Mouse (Mus musculus) embryonic facial prominence, embryonic 13.5 days (tissue): ENCODE data around the gene Gm40460. TPM values are rescaled to one million over a fixed set of nuclear protein-coding genes. Genes with fewer than 3 reads are reported as not detected.
"Not testable (repeated sequence)": the region's sequence is repeated elsewhere in the genome, so short reads cannot be mapped to it uniquely, and the experiment has no call there.

Experiments used
- ATAC-seq: fragments of 200-750 bp; cut with Nextera tagmentation; 2 replicates; pipeline ENCODE4 v1.8.0; 2017; ENCODE audit warnings: low read depth; ENCODE audit not compliant: insufficient number of reproducible peaks, insufficient read depth, low FRiP score, low TSS enrichment
- H3K27ac ChIP-seq: fragments of 300-500 bp; sonication (generic); 2 replicates; pipeline ENCODE4 v1.5.1; 2015; ENCODE audit warnings: moderate library complexity, mild to moderate bottlenecking, inconsistent platforms
- H3K27me3 ChIP-seq: fragments of 300-500 bp; sonication (generic); 2 replicates; pipeline ENCODE4 v1.6.1; 2015; ENCODE audit warnings: mild to moderate bottlenecking, inconsistent platforms
- H3K36me3 ChIP-seq: fragments of 300-500 bp; sonication (generic); 2 replicates; pipeline ENCODE4 v1.6.1; 2015; ENCODE audit warnings: mild to moderate bottlenecking, inconsistent platforms
- H3K4me1 ChIP-seq: fragments of 300-500 bp; sonication (generic); 2 replicates; pipeline ENCODE4 v1.6.1; 2015; ENCODE audit warnings: inconsistent platforms
- H3K4me2 ChIP-seq: fragments of 300-500 bp; sonication (generic); 2 replicates; pipeline ENCODE4 v1.6.1; 2015; ENCODE audit warnings: moderate library complexity, mild to moderate bottlenecking, inconsistent platforms
- H3K4me3 ChIP-seq: fragments of 300-500 bp; sonication (generic); 2 replicates; pipeline ENCODE4 v1.5.1; 2015; ENCODE audit warnings: mild to moderate bottlenecking, inconsistent platforms
- H3K9ac ChIP-seq: fragments of 300-500 bp; sonication (generic); 2 replicates; pipeline ENCODE4 v1.6.1; 2015; ENCODE audit warnings: mild to moderate bottlenecking, inconsistent platforms
- H3K9me3 ChIP-seq: fragments of 300-500 bp; sonication (generic); 2 replicates; pipeline ENCODE4 v1.6.1; 2016; ENCODE audit warnings: inconsistent platforms
- WGBS: fragments of 180-500 bp; shearing (Covaris S2); methylation state at CpG from one replicate; pipeline ENCODE4 v1.1.7; 2015; ENCODE audit warnings: mixed read lengths; 5-methylcytosine and 5-hydroxymethylcytosine counted together
- polyA plus RNA-seq: library from polyadenylated mRNA; unstranded; fragments of >200 nt; fragmentation: Nextera tagmentation; extraction: Ambion mirVana; gene quantifications from 2 replicates; pipeline ENCODE4 v1.2.1, GENCODE M21; 2015

Gm40460 gene
- polyA plus RNA-seq, 1 experiment from 2014 or later, result not detected

GRCm38 (mm10) chr7:142249824-142250223, 8.9 kb upstream of the Gm40460 start:
- WGBS, result 0% methylated on average over 1 of the region's 1 CpGs
- H3K36me3 ChIP-seq, result no peaks in the 10 kb centered on the region
- no peak for ATAC-seq

GRCm38 (mm10) chr7:142231540-142231939, 9.3 kb downstream of the Gm40460 start:
- Histone ChIP-seq H3K27me3 (0 out of 2 replicates have a peak, but pooled peaks cover 3% of the 10 kb centered on the region), H3K36me3 (no peaks in the 10 kb centered on the region), H3K27ac (no peak overlapping the region), H3K4me1 (peaks cover 3% of the 10 kb centered on the region), H3K9me3 (peaks cover 6% of the 10 kb centered on the region; the same call in 1 of the 2 replicates), H3K4me2 (no peak overlapping the region), H3K4me3 (no peak overlapping the region), H3K9ac (no peak overlapping the region)
- WGBS, result 15% methylated on average over 1 of the region's 1 CpGs
- no peak for ATAC-seq

More at GRCm38 (mm10) chr7:142249824-142250223, 8.9 kb upstream of the Gm40460 start:
- H3K4me3 ChIP-seq, result no peak overlapping the region
- H3K9me3 ChIP-seq, result no peaks in the 10 kb centered on the region
- H3K27me3 ChIP-seq, result peaks cover 7% of the 10 kb centered on the region; the same call in 1 of the 2 replicates
- no peak overlapping the region for H3K4me2 ChIP-seq
- H3K4me1 ChIP-seq, result no peaks in the 10 kb centered on the region
- no peak overlapping the region for H3K27ac ChIP-seq
- no peak overlapping the region for H3K9ac ChIP-seq

- H3K4me3 ChIP-seq, H3K27me3 ChIP-seq, H3K4me2 ChIP-seq, H3K9ac ChIP-seq, H3K36me3 ChIP-seq, H3K9me3 ChIP-seq, ATAC-seq, H3K27ac ChIP-seq: not testable (repeated sequence)
- H3K4me1 ChIP-seq, result peaks cover 14% of the 10 kb centered on the region
- WGBS, result 53% methylated on average over 3 of the region's 3 CpGs
Observed at GRCm38 (mm10) chr7:142229871-142230270, 11.0 kb downstream of the Gm40460 start, which contains the start of gene Krtap5-5. Krtap5-5 (minus strand) TSS chr7:142229971.

- no peak overlapping the region for H3K27ac ChIP-seq
- H3K9me3 ChIP-seq, result no peaks in the 10 kb centered on the region
- H3K4me2 ChIP-seq, result no peak overlapping the region
- H3K4me1 ChIP-seq, result peaks cover 21% of the 10 kb centered on the region
- no peak for ATAC-seq
- no peaks in the 10 kb centered on the region for H3K36me3 ChIP-seq
- H3K9ac ChIP-seq, result no peak overlapping the region
- WGBS, result 32% methylated on average over 2 of the region's 2 CpGs
- 0 out of 2 replicates have a peak, but pooled peaks cover 3% of the 10 kb centered on the region for H3K27me3 ChIP-seq
- H3K4me3 ChIP-seq, result no peak overlapping the region
Observed at GRCm38 (mm10) chr7:142224518-142224917, 16.4 kb downstream of the Gm40460 start.

GRCm38 (mm10) chr7:142212136-142212535, 28.7 kb downstream of the Gm40460 start:
- WGBS, result 57% methylated on average over 1 of the region's 1 CpGs
- not testable (repeated sequence) for ATAC-seq, H3K9ac ChIP-seq, H3K27me3 ChIP-seq, H3K4me3 ChIP-seq, H3K4me2 ChIP-seq, H3K4me1 ChIP-seq, H3K27ac ChIP-seq, H3K9me3 ChIP-seq, H3K36me3 ChIP-seq

GRCm38 (mm10) chr7:142211559-142211958, 29.3 kb downstream of the Gm40460 start, which contains the start of gene Gm7579:
Gm7579 (plus strand) TSS chr7:142211859.
- Histone ChIP-seq H3K27me3 (no peaks in the 10 kb centered on the region), H3K9me3 (no peaks in the 10 kb centered on the region), H3K9ac (no peak within 1 kb of the TSS), H3K4me1 (no peaks in the 10 kb centered on the region), H3K4me3 (no peak within 1 kb of the TSS), H3K4me2 (no peak within 1 kb of the TSS), H3K36me3 (no peaks in the 10 kb centered on the region), H3K27ac (no peak within 1 kb of the TSS)
- no peak for ATAC-seq
- 65% methylated on average over 1 of the region's 1 CpGs for WGBS

GRCm38 (mm10) chr7:142206891-142207290, 34.0 kb downstream of the Gm40460 start:
- H3K4me3 ChIP-seq, H3K9ac ChIP-seq, H3K27ac ChIP-seq, H3K9me3 ChIP-seq, H3K36me3 ChIP-seq, H3K4me1 ChIP-seq, H3K27me3 ChIP-seq, ATAC-seq, H3K4me2 ChIP-seq: not testable (repeated sequence)
- WGBS, result 78% methylated on average over 5 of the region's 5 CpGs

GRCm38 (mm10) chr7:142205488-142205887, 35.4 kb downstream of the Gm40460 start:
- H3K27ac ChIP-seq, result no peak overlapping the region
- H3K4me2 ChIP-seq, result no peak overlapping the region
- no peaks in the 10 kb centered on the region for H3K9me3 ChIP-seq
- H3K4me1 ChIP-seq, result no peaks in the 10 kb centered on the region
- peaks cover 6% of the 10 kb centered on the region; the same call in 1 of the 2 replicates for H3K27me3 ChIP-seq
- H3K9ac ChIP-seq, result no peak overlapping the region
- no peaks in the 10 kb centered on the region for H3K36me3 ChIP-seq
- no peak for ATAC-seq
- H3K4me3 ChIP-seq, result no peak overlapping the region

GRCm38 (mm10) chr7:142201064-142201463, 39.8 kb downstream of the Gm40460 start, which contains the start of gene Krtap5-3:
Krtap5-3 (plus strand) TSS chr7:142201364.
- Histone ChIP-seq H3K36me3 (no peaks in the 10 kb centered on the region), H3K27ac (no peak within 1 kb of the TSS), H3K9ac (no peak within 1 kb of the TSS), H3K4me1 (no peaks in the 10 kb centered on the region), H3K9me3 (no peaks in the 10 kb centered on the region), H3K4me2 (no peak within 1 kb of the TSS), H3K4me3 (no peak within 1 kb of the TSS), H3K27me3 (peaks cover 11% of the 10 kb centered on the region; the same call in 1 of the 2 replicates)
- no peak for ATAC-seq
- 74% methylated on average over 1 of the region's 1 CpGs for WGBS

GRCm38 (mm10) chr7:142198748-142199147, 42.1 kb downstream of the Gm40460 start:
- Histone ChIP-seq H3K27me3 (peaks cover 11% of the 10 kb centered on the region; the same call in 1 of the 2 replicates), H3K9ac (no peak overlapping the region), H3K36me3 (no peaks in the 10 kb centered on the region), H3K4me2 (no peak overlapping the region), H3K4me1 (no peaks in the 10 kb centered on the region), H3K9me3 (no peaks in the 10 kb centered on the region), H3K4me3 (no peak overlapping the region), H3K27ac (no peak overlapping the region)
- ATAC-seq, result no peak
- 73% methylated on average over 2 of the region's 2 CpGs for WGBS
